Mouse (Mus musculus): ENCODE data around the gene Abcb4.
"Not testable (repeated sequence)": the region's sequence is repeated elsewhere in the genome, so short reads cannot be mapped to it uniquely, and the experiment has no call there.

Abcb4 gene

GRCm38 (mm10) chr5:8999108-8999507 lies 105.6 kb downstream of the Abcb4 start:
- DNase-seq (ENCODE audit: low spot score), result no peak

- not testable (repeated sequence) for DNase-seq (ENCODE audit: low spot score)
These were observed 106.5 kb downstream of the Abcb4 start for GRCm38 (mm10) chr5:9000006-9000405.

DNA sequence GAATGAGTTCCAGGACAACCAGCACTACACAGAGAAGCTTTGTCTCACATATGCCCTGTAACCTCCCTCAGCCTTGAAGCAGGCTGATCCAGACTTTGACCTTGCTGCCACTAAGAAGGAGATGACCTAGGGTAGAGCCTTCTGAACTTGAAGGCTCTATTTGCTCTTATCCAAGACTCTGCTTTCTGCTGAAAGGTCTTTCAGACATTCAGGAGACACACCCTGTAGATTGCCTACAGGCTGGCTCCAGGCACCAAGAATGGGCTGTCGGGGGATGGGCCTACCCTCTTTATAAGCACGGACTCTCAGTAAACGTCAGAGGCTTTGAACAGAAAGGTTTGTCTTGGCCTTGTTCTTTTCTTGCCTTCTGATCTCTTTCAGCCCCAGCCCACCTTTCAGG lies 113.1 kb downstream of the Abcb4 start:
- DNase-seq (ENCODE audit: low spot score), result not testable (repeated sequence)

All from urinary bladder, postnatal 14 days (tissue).